Mouse (Mus musculus): ENCODE data around the gene Prrx1.

GRCm38 (mm10) chr1:163280842-163281122, 32.7 kb downstream of the Prrx1 start:
- TF ChIP-seq CTCF (IDR thresholded peaks at IDR 0.05; ENCODE audit: control insufficient read depth, insufficient read depth, low read length) (no peak), POLR2A (IDR thresholded peaks at IDR 0.05; ENCODE audit: borderline replicate concordance, control insufficient read depth, low read depth, low read length) (no peak)
